Mouse (Mus musculus): Measurements from ENCODE around the gene Prdx6b.
A peak's percentile ranks its signal among the peaks of the same experiment; 100 is the strongest.

Prdx6b gene

GRCm38 (mm10) chr2:80292172-80292571 is at the start of gene Prdx6b:
Gene Prdx6b (plus strand): TSS chr2:80292472.
- DNase-seq (ENCODE audit: low spot score in 2 of 2) = no peak

- no peak for DNase-seq (ENCODE audit: low spot score in 2 of 2)
Observed at GRCm38 (mm10) chr2:80247466-80247865, 44.8 kb upstream of the Prdx6b start.

GRCm38 (mm10) chr2:80247868-80248267 is 44.4 kb upstream of the Prdx6b start:
- DNase-seq (ENCODE audit: low spot score in 2 of 2) = no peak

GRCm38 (mm10) chr2:80259888-80260672 is 32.2 kb upstream of the Prdx6b start:
- DNase-seq (ENCODE audit: low spot score in 2 of 2) = no peak

GRCm38 (mm10) chr2:80266894-80267293 is 25.4 kb upstream of the Prdx6b start:
- DNase-seq (ENCODE audit: low spot score in 2 of 2) = peak; percentile 18 to 46

- DNase-seq (ENCODE audit: low spot score in 2 of 2) = no peak
Observed at GRCm38 (mm10) chr2:80268053-80268452, 24.2 kb upstream of the Prdx6b start.

GRCm38 (mm10) chr2:80271431-80271830 is 20.8 kb upstream of the Prdx6b start:
- no peak for DNase-seq (ENCODE audit: low spot score in 2 of 2)

GRCm38 (mm10) chr2:80273038-80273437 is 19.2 kb upstream of the Prdx6b start:
- no peak for DNase-seq (ENCODE audit: low spot score in 2 of 2)

- no peak for DNase-seq (ENCODE audit: low spot score in 2 of 2)
Observed at GRCm38 (mm10) chr2:80273763-80274162, 18.5 kb upstream of the Prdx6b start.

- no peak for DNase-seq (ENCODE audit: low spot score in 2 of 2)
Observed at GRCm38 (mm10) chr2:80275136-80275535, 17.1 kb upstream of the Prdx6b start.

GRCm38 (mm10) chr2:80282214-80282613 is 10.1 kb upstream of the Prdx6b start:
- DNase-seq (ENCODE audit: low spot score in 2 of 2) = no peak

GRCm38 (mm10) chr2:80286397-80286796 is 5.9 kb upstream of the Prdx6b start:
- DNase-seq (ENCODE audit: low spot score in 2 of 2) = no peak

GRCm38 (mm10) chr2:80298334-80298733 is 6.1 kb downstream of the Prdx6b start:
- no peak for DNase-seq (ENCODE audit: low spot score in 2 of 2)

GRCm38 (mm10) chr2:80300806-80301205 is 8.5 kb downstream of the Prdx6b start:
- DNase-seq (ENCODE audit: low spot score in 2 of 2) = no peak

- DNase-seq (ENCODE audit: low spot score in 2 of 2) = no peak
Observed at GRCm38 (mm10) chr2:80303957-80304356, 11.7 kb downstream of the Prdx6b start.

GRCm38 (mm10) chr2:80307701-80308100 is 15.4 kb downstream of the Prdx6b start:
- DNase-seq (ENCODE audit: low spot score in 2 of 2) = no peak

- no peak for DNase-seq (ENCODE audit: low spot score in 2 of 2)
Observed at GRCm38 (mm10) chr2:80309775-80310174, 17.5 kb downstream of the Prdx6b start.

- no peak for DNase-seq (ENCODE audit: low spot score in 2 of 2)
Observed at GRCm38 (mm10) chr2:80310772-80311171, 18.5 kb downstream of the Prdx6b start.

GRCm38 (mm10) chr2:80311350-80311749 is 19.1 kb downstream of the Prdx6b start:
- no peak for DNase-seq (ENCODE audit: low spot score in 2 of 2)

GRCm38 (mm10) chr2:80314201-80314600 is 21.9 kb downstream of the Prdx6b start:
- no peak for DNase-seq (ENCODE audit: low spot score in 2 of 2)

GRCm38 (mm10) chr2:80314854-80315241 is 22.6 kb downstream of the Prdx6b start:
- DNase-seq (ENCODE audit: low spot score in 2 of 2) = no peak

- peak; percentile 85 to 87 for DNase-seq (ENCODE audit: low spot score in 2 of 2)
Observed at GRCm38 (mm10) chr2:80315242-80316161, 23.2 kb downstream of the Prdx6b start, which contains the start of gene Dnajc10. Gene Dnajc10 (plus strand): TSS chr2:80315466.

- no peak for DNase-seq (ENCODE audit: low spot score in 2 of 2)
Observed at GRCm38 (mm10) chr2:80322878-80323277, 30.6 kb downstream of the Prdx6b start.

Measured in natural killer cell, adult 2 months (primary cell).